Mouse (Mus musculus): ENCODE results near the gene Tango2.
A peak's percentile ranks its signal among the peaks of the same experiment; 100 is the strongest.

The Tango2 gene

DNA sequence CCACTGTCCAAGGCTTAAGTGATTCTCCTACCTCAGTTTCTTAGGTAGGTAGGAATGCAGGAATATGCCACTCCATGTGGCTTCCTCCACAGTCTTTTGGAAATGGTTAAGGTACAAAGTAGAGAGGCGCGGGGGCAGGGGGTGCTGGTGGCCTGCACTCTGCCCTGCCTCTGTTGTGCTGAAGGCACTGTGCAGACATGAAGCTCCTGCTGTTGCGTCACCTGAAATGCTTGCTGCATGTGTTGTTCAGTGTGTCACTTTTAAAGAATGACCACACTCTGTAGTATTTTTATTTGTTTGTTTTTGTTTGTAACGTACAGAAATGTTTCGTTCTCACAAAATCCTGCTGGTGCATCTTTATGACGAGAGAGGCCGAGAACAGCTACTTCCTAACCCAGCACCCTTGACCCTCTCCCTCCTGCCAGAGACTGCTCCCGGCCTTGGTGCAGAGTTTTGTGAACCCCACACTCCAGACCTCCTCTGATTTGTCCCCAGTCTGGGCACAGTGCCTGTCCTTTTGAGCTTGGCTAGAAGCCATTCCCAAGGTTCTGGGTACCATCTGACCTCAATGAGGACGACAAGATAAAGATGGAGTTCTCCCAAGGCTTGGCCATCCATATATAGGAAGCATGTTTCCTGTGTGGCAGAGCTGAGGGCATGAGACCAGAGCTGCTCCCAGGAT lies 35.3 kb upstream of the Tango2 start:
- no peak for DNase-seq

GRCm38 (mm10) chr16:18381621-18382258 lies 33.8 kb upstream of the Tango2 start:
- DNase-seq: no peak

GRCm38 (mm10) chr16:18380495-18381063 lies 32.7 kb upstream of the Tango2 start:
- DNase-seq: no peak

DNA sequence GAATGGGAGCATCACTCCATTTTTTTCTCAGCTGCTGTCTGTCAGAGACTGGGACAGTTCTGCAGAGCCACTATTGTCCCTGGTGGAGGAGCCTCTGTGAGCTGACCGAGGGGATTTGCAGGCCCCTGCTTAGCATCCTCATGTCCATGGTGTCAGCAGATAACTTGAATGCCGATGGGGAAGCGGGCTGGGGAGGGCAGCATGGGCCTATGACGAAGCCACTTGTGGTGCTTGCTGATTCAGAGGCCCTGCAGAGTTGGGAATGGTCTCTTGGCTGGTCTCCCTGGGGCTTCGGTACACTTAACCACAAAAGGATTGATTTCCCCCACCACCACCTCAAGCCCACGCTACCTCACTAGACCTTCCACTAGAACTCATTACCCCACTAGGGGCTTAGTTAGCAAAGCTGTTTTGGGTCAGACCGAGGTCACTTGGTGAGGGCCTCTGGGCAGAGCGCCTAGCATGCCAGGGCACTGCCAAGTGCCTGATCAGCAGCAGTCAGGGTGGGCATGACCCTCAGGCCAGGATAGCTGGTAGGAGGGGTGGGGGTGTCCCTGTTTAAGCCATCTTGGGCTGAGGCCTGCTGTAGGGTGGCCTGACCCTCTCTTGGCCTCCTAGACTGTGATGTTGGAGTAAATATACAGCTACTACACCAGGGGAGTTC lies 31.6 kb upstream of the Tango2 start:
- DNase-seq: no peak

DNA sequence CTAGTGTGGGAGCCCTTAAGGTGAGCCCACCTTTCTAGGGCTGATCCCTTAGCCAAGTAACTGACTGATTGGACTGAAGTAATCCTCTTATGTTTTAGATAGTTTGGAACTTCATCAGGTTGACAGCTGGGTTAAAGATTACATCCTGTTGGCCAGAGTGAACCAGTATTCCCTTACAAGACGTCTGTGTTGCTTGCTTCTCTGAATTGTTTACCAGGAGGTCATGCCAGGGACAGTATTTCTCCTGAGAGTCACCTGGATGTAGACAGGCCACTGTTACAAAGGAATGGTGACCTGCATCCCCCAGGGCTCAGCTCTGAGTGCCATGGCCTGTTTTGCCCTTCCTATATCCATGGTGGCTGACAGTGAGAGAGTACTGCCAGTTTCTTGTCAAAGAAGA lies 30.6 kb upstream of the Tango2 start:
- no peak for DNase-seq

GRCm38 (mm10) chr16:18377203-18377602 lies 29.3 kb upstream of the Tango2 start:
- DNase-seq: no peak

GRCm38 (mm10) chr16:18376297-18376954 lies 28.5 kb upstream of the Tango2 start:
- no peak for DNase-seq

GRCm38 (mm10) chr16:18373632-18374031 lies 25.7 kb upstream of the Tango2 start:
- DNase-seq: no peak

- no peak for DNase-seq
Measured at GRCm38 (mm10) chr16:18370197-18370596, 22.3 kb upstream of the Tango2 start.

GRCm38 (mm10) chr16:18366849-18367248 lies 18.9 kb upstream of the Tango2 start:
- DNase-seq: no peak

- DNase-seq: no peak
Measured at GRCm38 (mm10) chr16:18362948-18363347, 15.0 kb upstream of the Tango2 start.

DNA sequence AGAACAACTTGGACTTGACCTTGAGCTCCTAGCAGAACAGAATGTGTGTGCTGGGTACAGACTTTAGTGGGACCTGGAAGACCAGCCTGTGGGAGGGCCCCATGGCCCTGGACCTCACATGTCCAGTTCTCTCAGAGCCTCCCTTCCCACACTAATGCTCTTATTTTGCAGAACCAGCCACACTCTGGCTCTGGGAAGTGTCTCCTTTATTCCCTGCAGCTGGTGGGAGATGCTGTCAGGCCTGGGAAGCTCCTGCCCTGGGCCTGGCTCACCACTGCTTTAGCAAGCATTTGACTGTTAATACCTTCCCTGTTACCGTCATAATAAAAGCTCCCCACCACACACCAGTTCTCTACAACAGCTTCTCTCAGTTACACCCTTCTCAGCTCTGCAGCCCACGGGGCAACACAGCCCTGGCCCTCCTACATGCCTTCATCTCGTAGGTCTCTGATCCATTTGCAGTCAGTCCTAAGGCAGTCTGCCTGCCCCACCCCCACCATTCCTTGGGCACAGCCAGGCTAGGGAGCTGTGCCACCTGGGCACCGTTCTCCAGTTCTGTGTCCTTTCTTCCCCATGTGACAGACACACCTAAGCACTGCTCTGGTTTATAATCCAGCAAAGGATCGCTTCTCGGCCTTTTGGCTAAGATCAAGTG lies 12.4 kb upstream of the Tango2 start:
- no peak for DNase-seq

- DNase-seq: no peak
Measured at GRCm38 (mm10) chr16:18357977-18358376, 10.1 kb upstream of the Tango2 start.

DNA sequence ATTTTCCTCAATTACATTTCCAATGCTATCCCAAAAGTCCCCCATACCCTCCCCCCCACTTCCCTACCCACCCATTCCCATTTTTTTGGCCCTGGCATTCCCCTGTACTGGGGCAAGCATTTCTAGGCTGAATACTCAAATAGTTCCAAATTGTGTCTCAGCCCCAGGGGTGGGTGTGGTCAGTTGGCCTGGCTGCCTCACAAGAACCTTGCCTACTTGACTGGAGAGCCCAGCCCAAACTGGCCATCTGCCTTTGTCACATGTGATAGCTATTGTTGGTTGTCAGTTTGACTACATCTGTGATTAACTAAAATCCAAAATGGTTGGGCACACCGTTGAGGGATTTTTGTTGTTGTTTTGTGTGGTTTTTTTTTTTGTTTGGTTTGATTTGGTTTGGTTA lies 9.1 kb upstream of the Tango2 start:
- DNase-seq: peak; percentile 51

GRCm38 (mm10) chr16:18353106-18353505 lies 5.2 kb upstream of the Tango2 start:
- DNase-seq: no peak

DNA sequence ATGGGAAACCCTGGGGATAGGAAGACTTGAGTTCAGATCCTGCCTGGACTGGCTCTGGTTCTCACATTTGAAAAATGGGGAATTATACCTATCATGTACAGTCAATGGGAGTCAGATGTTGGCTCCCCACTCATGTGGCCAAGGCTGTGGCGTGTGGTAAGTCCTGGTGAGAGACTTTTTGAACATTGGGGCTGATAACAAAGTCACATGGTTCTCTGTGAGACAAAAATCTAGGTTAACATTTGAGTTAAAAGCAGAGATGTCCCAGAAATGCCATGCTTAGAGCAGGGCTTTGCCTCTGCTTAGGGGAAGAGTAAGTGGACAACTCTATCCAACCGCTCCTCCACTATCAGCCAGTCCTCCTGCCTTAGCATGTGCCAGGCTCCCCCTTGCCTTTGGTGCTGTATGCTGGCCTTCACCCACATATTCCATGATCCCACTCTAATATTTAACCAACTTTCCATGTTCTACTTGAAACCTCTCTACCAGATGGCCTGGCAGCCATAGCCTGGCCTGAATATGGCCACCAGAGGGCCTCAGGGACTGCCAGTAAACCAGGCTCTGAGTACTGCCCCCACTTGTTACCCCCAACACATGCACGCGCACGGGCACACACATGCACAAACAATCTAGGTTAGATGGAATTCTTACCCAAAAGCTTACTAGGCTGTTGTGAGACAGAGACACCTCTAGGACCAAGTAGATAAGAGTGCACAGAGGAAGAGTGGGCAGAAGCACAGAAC lies 3.6 kb upstream of the Tango2 start:
- peak; percentile 73 for DNase-seq

- DNase-seq: no peak
Measured at GRCm38 (mm10) chr16:18349761-18350325, 1.9 kb upstream of the Tango2 start.

DNA sequence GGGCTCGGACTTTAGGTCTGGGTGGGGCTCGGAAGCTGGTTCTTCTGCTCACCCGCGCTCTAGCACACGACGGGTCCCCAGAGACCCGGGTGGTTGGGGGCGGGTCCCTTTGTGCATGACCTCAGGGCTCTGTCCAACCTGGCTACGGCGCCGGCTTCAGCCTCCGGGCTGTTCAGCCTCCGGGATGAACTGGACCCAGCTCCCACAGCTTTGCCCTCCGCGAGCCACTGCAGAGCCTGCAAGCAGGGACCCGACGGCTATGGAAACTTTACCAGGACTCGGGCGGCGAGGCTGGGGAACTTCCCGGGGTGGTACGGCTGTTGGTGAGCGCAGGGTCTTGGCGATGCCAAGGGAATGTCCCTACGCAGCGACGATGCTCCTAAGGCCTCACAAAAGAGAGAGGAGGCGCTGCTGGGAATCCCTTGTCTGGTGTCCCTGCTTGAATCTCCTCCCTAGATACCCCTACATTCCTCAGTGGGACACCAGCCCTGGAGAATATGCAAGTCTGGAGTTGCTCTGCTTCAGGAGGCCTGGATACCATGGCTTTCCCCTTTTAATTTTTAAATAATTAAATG lies 785 bp upstream of the Tango2 start:
- DNase-seq: peak; percentile 35

- DNase-seq: peak; percentile 95
Measured at GRCm38 (mm10) chr16:18345243-18345642, 2.7 kb downstream of the Tango2 start.

DNA sequence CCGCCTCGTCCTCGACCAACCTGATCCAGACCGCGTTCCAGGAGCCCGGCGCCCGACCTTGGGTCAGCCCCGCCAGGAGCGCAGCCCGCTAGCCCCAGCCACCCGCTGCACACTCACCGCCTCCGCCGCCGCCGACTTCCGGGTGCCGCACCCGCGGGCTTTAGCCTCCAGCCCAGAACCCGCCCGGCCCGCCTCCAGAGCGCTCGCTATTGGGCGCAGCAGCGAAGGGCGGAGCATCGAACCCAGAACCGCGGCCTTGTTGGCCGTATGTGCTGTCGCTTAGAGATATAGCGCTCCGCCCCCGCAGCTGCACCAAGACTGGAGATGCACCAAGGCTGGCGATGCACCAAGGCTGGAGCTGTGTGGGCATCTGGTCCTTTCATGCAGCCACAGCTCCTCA lies 4.1 kb downstream of the Tango2 start:
- DNase-seq: peak; percentile 98

Data from lung, postnatal 36 days (tissue).